Mouse (Mus musculus): ENCODE measurements around the gene Syce2. TPM values are rescaled to one million over a fixed set of nuclear protein-coding genes. Genes with fewer than 3 reads are reported as not detected.

Gene Syce2
- polyA plus RNA-seq, 1 experiment from 2014 or later = 101 TPM

GRCm38 (mm10) chr8:84884728-84885127, 12.8 kb downstream of the Syce2 start:
- Histone ChIP-seq H3K9me3 (no peaks in the 10 kb centered on the region), H3K9ac (no peak overlapping the region), H3K4me2 (no peak overlapping the region), H3K27me3 (no peaks in the 10 kb centered on the region), H3K27ac (no peak overlapping the region), H3K4me1 (no peaks in the 10 kb centered on the region), H3K36me3 (peaks cover 43% of the 10 kb centered on the region), H3K4me3 (no peak overlapping the region)
- WGBS = 85% methylated on average over 4 of the region's 4 CpGs
- no peak for ATAC-seq (ENCODE audit: insufficient number of reproducible peaks, insufficient read depth, low FRiP score, low TSS enrichment, low read depth)

GRCm38 (mm10) chr8:84888280-84888679, 16.4 kb downstream of the Syce2 start:
- no peak for ATAC-seq (ENCODE audit: insufficient number of reproducible peaks, insufficient read depth, low FRiP score, low TSS enrichment, low read depth)

GRCm38 (mm10) chr8:84889141-84889540, 17.2 kb downstream of the Syce2 start:
- no peak overlapping the region for H3K4me3 ChIP-seq
- no peak overlapping the region for H3K27ac ChIP-seq
- WGBS = 89% methylated on average over 1 of the region's 1 CpGs
- H3K9ac ChIP-seq = no peak overlapping the region
- peaks cover 58% of the 10 kb centered on the region for H3K36me3 ChIP-seq
- H3K27me3 ChIP-seq = no peaks in the 10 kb centered on the region
- ATAC-seq (ENCODE audit: insufficient number of reproducible peaks, insufficient read depth, low FRiP score, low TSS enrichment, low read depth) = no peak
- peaks cover 10% of the 10 kb centered on the region for H3K4me1 ChIP-seq
- no peaks in the 10 kb centered on the region for H3K9me3 ChIP-seq
- no peak overlapping the region for H3K4me2 ChIP-seq

More at GRCm38 (mm10) chr8:84888280-84888679, 16.4 kb downstream of the Syce2 start:
- H3K27ac ChIP-seq = no peak overlapping the region
- peaks cover 61% of the 10 kb centered on the region for H3K36me3 ChIP-seq
- H3K27me3 ChIP-seq = no peaks in the 10 kb centered on the region
- peaks cover 10% of the 10 kb centered on the region for H3K4me1 ChIP-seq
- no peak overlapping the region for H3K4me3 ChIP-seq
- H3K4me2 ChIP-seq = no peak overlapping the region
- H3K9ac ChIP-seq = no peak overlapping the region
- H3K9me3 ChIP-seq = no peaks in the 10 kb centered on the region
- WGBS = 95% methylated on average over 3 of the region's 3 CpGs

GRCm38 (mm10) chr8:84892993-84893708, 21.2 kb downstream of the Syce2 start:
- Histone ChIP-seq H3K27ac (no peak overlapping the region), H3K4me3 (peak overlapping the region; percentile 83), H3K4me1 (peaks cover 15% of the 10 kb centered on the region), H3K9ac (peak overlapping the region; percentile 88), H3K9me3 (no peaks in the 10 kb centered on the region), H3K4me2 (peak overlapping the region; percentile 86), H3K36me3 (peaks cover 31% of the 10 kb centered on the region), H3K27me3 (no peaks in the 10 kb centered on the region)
- 10% methylated on average over 31 of the region's 31 CpGs for WGBS
- peak; percentile 10; the same call in 1 of the 2 replicates for ATAC-seq (ENCODE audit: insufficient number of reproducible peaks, insufficient read depth, low FRiP score, low TSS enrichment, low read depth)

- peak; percentile 94 for ATAC-seq (ENCODE audit: insufficient number of reproducible peaks, insufficient read depth, low FRiP score, low TSS enrichment, low read depth)
- peak within 1 kb of the TSS; percentile 86 for H3K4me2 ChIP-seq
- 0% methylated on average over 11 of the region's 11 CpGs for WGBS
- H3K4me3 ChIP-seq = peak within 1 kb of the TSS; percentile 83
- no peaks in the 10 kb centered on the region for H3K27me3 ChIP-seq
- H3K27ac ChIP-seq = no peak within 1 kb of the TSS
- peaks cover 15% of the 10 kb centered on the region for H3K4me1 ChIP-seq
- H3K9me3 ChIP-seq = no peaks in the 10 kb centered on the region
- H3K36me3 ChIP-seq = peaks cover 25% of the 10 kb centered on the region
- peak within 1 kb of the TSS; percentile 88 for H3K9ac ChIP-seq
These were observed 21.8 kb downstream of the Syce2 start, which contains the start of gene Gcdh for GRCm38 (mm10) chr8:84893709-84894134. Gene Gcdh (minus strand): TSS chr8:84893921.

- Histone ChIP-seq H3K27me3 (no peaks in the 10 kb centered on the region), H3K4me2 (no peak overlapping the region), H3K4me3 (no peak overlapping the region), H3K4me1 (peaks cover 15% of the 10 kb centered on the region), H3K36me3 (peaks cover 8% of the 10 kb centered on the region), H3K9ac (no peak overlapping the region), H3K9me3 (no peaks in the 10 kb centered on the region), H3K27ac (no peak overlapping the region)
- no peak for ATAC-seq (ENCODE audit: insufficient number of reproducible peaks, insufficient read depth, low FRiP score, low TSS enrichment, low read depth)
- 88% methylated on average over 5 of the region's 5 CpGs for WGBS
These were observed 24.1 kb downstream of the Syce2 start for GRCm38 (mm10) chr8:84895963-84896362.

GRCm38 (mm10) chr8:84901071-84901470, 29.2 kb downstream of the Syce2 start:
- no peak overlapping the region for H3K27ac ChIP-seq
- no peak for ATAC-seq (ENCODE audit: insufficient number of reproducible peaks, insufficient read depth, low FRiP score, low TSS enrichment, low read depth)
- 81% methylated on average over 4 of the region's 4 CpGs for WGBS
- peaks cover 7% of the 10 kb centered on the region for H3K27me3 ChIP-seq
- no peak overlapping the region for H3K4me2 ChIP-seq
- no peak overlapping the region for H3K9ac ChIP-seq
- H3K36me3 ChIP-seq = no peaks in the 10 kb centered on the region
- no peak overlapping the region for H3K4me3 ChIP-seq
- H3K4me1 ChIP-seq = peaks cover 13% of the 10 kb centered on the region
- H3K9me3 ChIP-seq = no peaks in the 10 kb centered on the region

- Histone ChIP-seq H3K4me1 (peaks cover 13% of the 10 kb centered on the region), H3K9me3 (no peaks in the 10 kb centered on the region), H3K36me3 (no peaks in the 10 kb centered on the region), H3K4me3 (peak within 1 kb of the TSS; percentile 70), H3K27ac (peak within 1 kb of the TSS; percentile 77; the same call in 1 of the 2 replicates), H3K9ac (peak within 1 kb of the TSS; percentile 90), H3K27me3 (peaks cover 7% of the 10 kb centered on the region), H3K4me2 (peak within 1 kb of the TSS; percentile 91)
- 65% methylated on average over 3 of the region's 3 CpGs for WGBS
- no peak for ATAC-seq (ENCODE audit: insufficient number of reproducible peaks, insufficient read depth, low FRiP score, low TSS enrichment, low read depth)
These were observed 29.8 kb downstream of the Syce2 start, which contains the start of gene Klf1 for GRCm38 (mm10) chr8:84901752-84902151. Gene Klf1 (plus strand): TSS chr8:84901928.

GRCm38 (mm10) chr8:84902367-84902919, 30.5 kb downstream of the Syce2 start:
- H3K9me3 ChIP-seq = no peaks in the 10 kb centered on the region

GRCm38 (mm10) chr8:84902920-84903661, 31.2 kb downstream of the Syce2 start:
- Histone ChIP-seq H3K36me3 (no peaks in the 10 kb centered on the region), H3K4me2 (peak overlapping the region; percentile 91), H3K9me3 (no peaks in the 10 kb centered on the region), H3K27me3 (peaks cover 7% of the 10 kb centered on the region), H3K4me1 (peaks cover 13% of the 10 kb centered on the region), H3K27ac (peak overlapping the region; percentile 77), H3K9ac (peak overlapping the region; percentile 90), H3K4me3 (peak overlapping the region; percentile 70)
- peak; percentile 88 for ATAC-seq (ENCODE audit: insufficient number of reproducible peaks, insufficient read depth, low FRiP score, low TSS enrichment, low read depth)
- under 1% methylated on average over 68 of the region's 68 CpGs for WGBS

More at GRCm38 (mm10) chr8:84902367-84902919, 30.5 kb downstream of the Syce2 start:
- Histone ChIP-seq H3K36me3 (no peaks in the 10 kb centered on the region), H3K4me1 (peaks cover 13% of the 10 kb centered on the region), H3K4me2 (peak overlapping the region; percentile 91), H3K4me3 (peak overlapping the region; percentile 70), H3K27ac (peak overlapping the region; percentile 77; the same call in 1 of the 2 replicates), H3K9ac (peak overlapping the region; percentile 90), H3K27me3 (peaks cover 7% of the 10 kb centered on the region)
- WGBS = 3% methylated on average over 24 of the region's 24 CpGs
- ATAC-seq (ENCODE audit: insufficient number of reproducible peaks, insufficient read depth, low FRiP score, low TSS enrichment, low read depth) = no peak

GRCm38 (mm10) chr8:84904351-84904750, 32.4 kb downstream of the Syce2 start:
- Histone ChIP-seq H3K36me3 (no peaks in the 10 kb centered on the region), H3K9ac (no peak overlapping the region), H3K9me3 (no peaks in the 10 kb centered on the region), H3K27me3 (peaks cover 9% of the 10 kb centered on the region), H3K27ac (no peak overlapping the region), H3K4me3 (no peak overlapping the region), H3K4me1 (peaks cover 20% of the 10 kb centered on the region), H3K4me2 (no peak overlapping the region)
- 89% methylated on average over 7 of the region's 7 CpGs for WGBS
- no peak for ATAC-seq (ENCODE audit: insufficient number of reproducible peaks, insufficient read depth, low FRiP score, low TSS enrichment, low read depth)
